Mouse (Mus musculus): ENCODE measurements around the gene Ppm1e. TPM values are rescaled to one million over a fixed set of nuclear protein-coding genes. Genes with fewer than 3 reads are reported as not detected.
A peak's percentile ranks its signal among the peaks of the same experiment; 100 is the strongest.

The Ppm1e gene
- total RNA-seq, 2 experiments from 2014 or later: 189 to 194 TPM

DNA sequence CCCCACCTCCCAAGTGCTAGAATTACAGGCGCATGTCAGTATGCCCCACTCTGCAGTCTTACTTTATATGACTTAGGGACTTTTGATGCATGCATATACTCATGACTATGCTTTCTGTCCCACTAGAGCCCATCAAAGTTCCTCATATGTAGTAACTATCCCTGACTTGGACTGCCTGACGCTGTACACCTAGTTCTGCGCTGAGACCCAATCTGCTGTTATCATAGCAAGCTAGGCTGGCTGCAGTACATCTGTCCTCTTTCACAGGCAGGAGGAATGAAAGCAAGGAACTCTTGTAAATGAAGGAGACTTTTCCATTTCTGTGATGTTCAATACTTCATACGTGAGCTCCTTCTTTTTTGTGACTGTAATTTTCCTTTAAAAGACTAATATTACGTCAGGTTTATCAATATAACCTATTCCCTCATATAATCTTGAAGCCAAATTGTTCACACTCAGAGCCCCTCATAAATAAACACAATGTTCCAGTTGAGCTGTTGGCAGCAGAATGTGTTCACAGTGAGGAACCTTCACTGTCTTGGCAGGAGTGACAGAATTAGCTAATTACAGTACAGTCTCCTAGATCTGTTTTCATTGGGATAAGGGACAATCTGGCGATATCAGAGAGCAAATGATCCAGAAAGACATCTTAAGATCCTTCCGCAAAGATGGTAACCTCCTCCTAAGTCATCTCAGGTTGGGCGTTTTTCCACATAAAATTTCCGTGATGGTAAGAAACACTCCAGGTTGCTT, 39.7 kb downstream of the Ppm1e start:
- intact Hi-C loops (cut with DNase I): no loop called here
- DNase-seq (ENCODE audit: low spot score in 2 of 2): peak in 1 of 2 experiments; percentile 26

DNA sequence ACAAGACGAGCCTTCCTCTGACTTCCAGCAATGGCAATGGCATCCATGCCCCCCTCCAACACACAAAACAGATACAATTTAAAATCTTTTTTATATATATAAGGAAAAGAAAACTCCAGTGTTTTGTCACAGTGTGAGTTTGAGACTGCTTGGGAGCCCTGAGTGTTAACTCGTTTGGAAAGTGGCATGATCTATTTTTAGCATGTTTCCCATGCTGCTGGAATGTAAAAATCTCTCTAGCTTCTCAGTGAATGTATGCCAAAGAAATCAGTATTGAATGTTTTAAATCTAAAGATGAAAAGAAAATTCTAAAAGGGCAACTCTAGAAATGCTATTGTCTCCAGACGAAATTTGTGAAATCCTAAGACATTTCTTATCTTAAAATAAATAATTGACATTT, 45.3 kb downstream of the Ppm1e start:
- intact Hi-C loops (cut with DNase I): no loop called here
- DNase-seq (ENCODE audit: low spot score in 2 of 2): peak in 1 of 2 experiments; percentile 43

DNA sequence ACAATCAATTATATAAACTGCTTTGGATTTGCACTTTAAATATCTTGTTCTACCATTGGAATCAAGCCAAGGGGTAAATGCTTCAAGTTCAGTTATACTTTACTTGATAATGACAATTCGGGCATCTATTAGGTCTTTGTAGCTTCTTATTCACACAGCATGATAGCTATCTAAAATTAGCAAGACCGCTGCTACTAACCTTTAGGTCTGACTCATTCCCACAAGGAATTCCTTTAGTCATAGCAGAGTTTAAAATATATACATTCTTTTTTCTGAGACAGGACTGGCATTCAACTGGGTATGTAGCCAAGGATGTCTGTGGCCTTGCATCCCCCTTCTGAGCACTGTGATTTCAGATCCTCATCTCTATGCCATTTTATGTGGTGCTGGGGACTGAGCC, 48.5 kb downstream of the Ppm1e start:
- no peak for DNase-seq (ENCODE audit: low spot score in 2 of 2)
- intact Hi-C loops (cut with DNase I): no loop called here

DNA sequence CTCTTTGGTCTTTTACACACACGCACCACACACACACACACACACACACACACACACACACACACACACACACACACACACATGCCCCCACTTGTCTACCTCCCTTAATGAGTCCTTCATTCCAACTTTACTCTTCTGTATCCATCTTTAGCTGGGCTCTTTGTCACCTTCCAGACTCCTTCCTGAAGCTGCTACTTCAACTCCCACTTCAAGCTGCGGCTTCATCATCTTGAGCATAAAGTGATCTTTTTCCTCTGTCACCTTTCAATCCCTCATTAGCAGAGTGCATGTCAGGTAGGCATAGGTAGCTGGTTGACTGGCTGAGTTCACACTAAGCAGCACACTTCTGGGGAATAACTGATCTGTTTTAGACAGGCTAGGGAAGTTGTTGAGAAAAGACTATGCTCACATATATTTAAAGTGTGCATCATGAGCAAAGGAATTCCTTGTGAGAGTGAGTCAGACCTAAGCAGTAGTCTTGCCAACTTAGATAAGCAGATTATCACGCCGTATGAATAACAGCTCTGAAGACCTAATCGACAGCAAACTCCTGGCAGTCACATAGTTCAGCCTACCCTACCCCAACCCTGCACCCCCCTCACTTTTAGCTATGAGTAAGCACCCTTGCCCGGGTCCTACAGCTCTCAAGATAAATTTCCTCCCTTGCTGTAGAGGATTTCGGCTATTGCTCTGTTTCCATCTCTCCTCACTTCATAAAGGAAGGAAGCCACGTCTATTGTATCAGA, 49.3 kb downstream of the Ppm1e start:
- intact Hi-C loops (cut with DNase I): no loop called here
- DNase-seq (ENCODE audit: low spot score in 2 of 2): peak in 1 of 2 experiments; percentile 33

DNA sequence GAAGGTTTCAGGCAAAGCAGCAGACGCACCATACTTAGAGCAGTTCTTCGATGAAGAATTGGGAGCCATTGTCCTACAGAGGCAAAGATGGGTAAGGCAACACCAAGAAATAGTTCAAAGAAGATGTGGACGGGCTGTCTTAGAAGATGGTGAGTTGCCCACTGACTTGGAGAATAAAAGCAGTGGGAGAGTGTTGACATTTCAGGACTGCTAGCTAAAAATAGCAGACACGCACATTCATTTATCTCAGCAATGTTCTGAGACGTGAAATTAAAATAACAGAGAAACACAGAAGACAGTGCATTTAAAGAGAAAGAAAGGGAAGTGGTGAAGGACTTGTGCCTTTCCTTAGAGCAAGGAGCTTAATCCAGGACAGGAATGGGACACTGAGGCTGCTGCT, 59.8 kb downstream of the Ppm1e start:
- peak in 1 of 2 experiments; percentile 30 for DNase-seq (ENCODE audit: low spot score in 2 of 2)
- intact Hi-C loops (cut with DNase I): no loop called here

DNA sequence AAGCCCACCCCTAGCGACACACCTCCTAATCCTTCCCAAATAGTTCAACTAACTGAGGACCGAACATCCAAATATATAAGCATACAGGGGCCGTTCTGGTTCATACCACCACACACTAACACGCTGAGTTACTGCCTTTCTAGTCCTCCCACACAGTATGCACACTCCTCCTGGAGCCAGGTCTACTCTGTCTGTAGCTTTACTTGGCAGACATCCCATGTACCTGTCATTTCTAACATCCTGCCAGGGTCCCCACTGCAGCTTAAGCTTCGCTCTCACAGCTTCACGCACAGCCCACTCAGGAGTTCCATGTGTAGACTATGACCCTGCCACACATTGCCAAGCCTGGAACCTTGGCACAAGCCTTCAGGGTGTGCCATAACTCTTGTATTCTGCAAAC, 62.4 kb downstream of the Ppm1e start:
- intact Hi-C loops (cut with DNase I): no loop called here
- DNase-seq (ENCODE audit: low spot score in 2 of 2): peak in 1 of 2 experiments; percentile 50

DNA sequence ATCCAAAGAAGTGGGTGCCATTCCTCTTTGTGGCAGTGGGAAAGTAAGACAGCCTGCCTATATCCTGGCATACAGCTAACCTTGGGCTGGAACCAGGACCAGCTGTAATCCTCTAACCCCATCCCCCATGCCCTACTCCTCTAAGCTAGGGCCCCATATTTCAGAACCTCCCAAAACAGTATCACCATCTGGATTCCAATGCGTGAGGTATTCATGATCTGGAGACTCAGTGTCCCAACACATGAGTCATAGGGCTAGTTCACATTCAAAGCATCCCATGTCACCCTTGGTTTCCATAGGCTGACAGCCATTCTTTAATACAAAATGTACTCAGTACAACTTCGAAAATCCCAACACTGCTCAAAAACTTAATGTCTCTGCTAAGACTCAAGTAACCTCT, 63.2 kb downstream of the Ppm1e start:
- no peak for DNase-seq (ENCODE audit: low spot score in 2 of 2)
- intact Hi-C loops (cut with DNase I): no loop called here

DNA sequence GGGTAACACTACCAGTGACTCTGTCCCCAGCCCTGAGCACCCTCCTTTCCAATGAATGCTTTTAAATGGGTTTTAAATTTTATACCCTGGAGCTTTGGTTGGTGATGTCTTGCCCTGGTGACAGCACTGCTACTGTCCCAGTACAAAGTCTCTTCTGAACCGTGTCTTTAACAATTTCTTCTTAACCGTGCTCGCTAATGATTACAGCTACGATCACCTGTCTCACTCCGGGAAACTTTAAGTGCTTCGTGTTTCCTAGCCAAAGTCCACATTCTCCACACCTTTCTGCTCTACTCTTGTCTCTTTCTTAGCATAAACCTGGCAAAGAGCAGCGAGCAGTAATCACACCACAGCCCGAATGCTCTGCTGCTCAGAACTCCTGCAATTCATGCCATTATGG, 69.5 kb downstream of the Ppm1e start:
- DNase-seq (ENCODE audit: low spot score in 2 of 2): no peak
- intact Hi-C loops (cut with DNase I): no loop called here

DNA sequence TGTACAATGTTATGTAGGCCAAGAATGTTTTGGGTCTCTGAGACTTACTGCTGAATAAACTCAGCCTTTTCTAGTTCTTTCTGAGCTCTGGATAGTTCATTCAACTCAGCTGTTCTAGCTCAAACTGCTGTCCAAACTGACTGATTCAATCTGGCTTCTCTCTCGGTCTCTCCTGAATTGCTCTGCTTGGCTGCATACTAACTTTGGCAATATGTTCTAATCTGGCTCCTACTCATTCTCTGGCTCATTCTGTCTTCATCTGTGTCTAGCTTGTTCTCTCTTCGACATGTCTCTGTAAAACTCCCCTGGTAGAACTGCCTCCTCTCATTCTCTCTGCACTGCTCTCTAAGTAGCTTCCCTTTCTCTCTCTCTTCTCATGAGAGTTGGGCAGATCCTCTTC, 72.6 kb downstream of the Ppm1e start:
- intact Hi-C loops (cut with DNase I): no loop called here
- DNase-seq (ENCODE audit: low spot score in 2 of 2): no peak

DNA sequence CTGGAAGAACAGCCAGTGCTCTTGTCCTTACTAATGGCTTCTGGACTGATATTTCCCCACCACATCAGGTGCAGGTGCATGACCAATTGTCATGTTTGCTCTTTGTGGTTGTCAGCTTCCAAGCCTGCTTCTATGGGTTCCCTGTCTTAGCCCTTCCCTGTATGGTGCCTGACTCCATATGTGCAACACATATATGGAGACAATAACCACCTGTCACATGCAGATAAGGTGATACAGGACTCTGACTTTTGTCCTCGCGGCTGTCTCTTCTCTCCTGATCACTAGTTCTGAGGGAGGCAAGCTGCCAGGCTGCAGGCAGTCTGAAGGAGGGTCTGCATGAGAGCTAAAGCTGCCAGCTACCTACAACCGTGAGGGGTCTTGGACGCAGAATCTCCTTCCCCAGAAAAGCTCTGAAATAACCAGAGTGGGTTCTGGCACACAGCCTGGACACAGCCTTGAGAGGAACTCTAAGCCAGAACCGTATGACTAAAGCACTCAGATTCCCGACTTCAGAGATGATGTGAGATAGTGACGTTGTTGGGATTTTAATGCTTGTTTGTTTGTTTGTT, 76.8 kb downstream of the Ppm1e start:
- DNase-seq (ENCODE audit: low spot score in 2 of 2): peak in 1 of 2 experiments; percentile 32
- intact Hi-C loops (cut with DNase I): no loop called here

DNA sequence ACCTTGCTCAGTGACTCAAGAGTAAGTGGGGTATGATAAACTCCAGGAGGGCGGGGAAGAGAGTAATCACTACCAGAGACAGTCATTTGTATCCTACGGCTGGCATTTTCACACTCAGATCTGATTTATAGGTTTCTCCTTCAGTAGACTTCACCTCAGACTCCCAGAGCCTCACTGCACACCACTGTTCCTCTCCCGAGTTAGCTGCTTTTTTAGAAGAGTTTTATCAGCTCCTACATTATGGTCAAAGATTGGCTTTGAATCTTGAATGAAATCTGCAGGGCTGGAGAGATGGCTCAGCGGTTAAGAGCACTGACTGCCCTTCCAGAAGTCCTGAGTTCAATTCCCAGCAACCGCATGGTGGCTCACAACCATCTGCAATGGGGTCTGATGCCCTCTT, 79.4 kb downstream of the Ppm1e start:
- DNase-seq (ENCODE audit: low spot score in 2 of 2): no peak
- intact Hi-C loops (cut with DNase I): no loop called here

DNA sequence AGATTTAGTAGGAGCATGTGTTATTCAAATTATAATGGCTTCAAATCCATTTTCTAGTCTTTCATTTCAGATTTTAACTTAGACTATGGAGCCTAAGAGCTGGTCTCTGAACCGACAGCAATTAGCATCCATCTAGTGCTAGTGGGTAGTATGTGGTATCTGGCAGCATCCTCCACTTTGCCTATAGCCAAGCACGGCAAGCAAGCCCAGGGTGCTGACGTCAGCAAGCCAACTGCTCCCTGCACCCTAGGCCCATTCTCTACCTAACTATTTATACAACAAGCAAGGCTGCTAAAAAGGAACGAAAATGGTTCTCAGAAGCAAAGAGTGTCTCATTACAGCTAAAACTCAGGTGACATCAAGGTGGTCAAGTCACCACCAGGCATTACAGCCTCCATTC, 80.0 kb downstream of the Ppm1e start:
- DNase-seq (ENCODE audit: low spot score in 2 of 2): no peak

DNA sequence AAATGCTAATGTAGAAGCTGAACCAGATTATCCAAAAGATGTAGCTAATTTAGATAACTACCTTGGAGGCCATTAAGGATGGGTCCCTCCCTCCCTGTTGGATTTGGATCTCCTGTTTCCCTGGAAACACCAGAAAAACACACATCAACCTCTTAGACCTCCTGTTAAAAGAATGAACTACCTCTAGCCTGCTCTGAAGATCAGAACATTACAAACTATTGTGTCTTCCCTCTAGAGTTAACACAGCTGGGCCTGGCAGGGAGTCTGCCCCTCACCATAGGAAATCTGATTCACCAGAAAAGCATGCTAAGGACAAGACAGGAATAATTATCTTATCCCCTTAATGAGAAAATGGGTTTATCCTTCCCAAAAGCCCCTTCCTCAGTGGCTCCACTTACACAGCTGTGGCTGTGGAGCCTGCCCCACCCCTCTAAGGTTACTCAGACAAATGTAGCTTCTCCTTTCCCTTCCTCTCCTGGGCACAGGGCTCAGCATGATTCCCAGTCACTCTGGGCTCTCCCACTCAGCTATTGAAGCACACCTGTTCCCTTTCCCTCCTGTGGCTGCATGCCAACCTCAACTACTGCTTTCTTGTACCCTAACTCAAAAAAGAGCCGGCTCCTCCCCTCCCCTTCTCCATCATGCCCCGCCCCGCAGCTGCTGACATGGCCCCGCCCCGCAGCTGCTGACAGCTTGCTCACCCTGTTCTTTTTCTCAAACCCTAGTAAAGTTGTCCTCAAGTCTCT, 82.4 kb downstream of the Ppm1e start:
- DNase-seq (ENCODE audit: low spot score in 2 of 2): peak in 1 of 2 experiments; percentile 26
- intact Hi-C loops (cut with DNase I): no loop called here

More for the DNA sequence above, 80.0 kb downstream of the Ppm1e start:
- intact Hi-C loops (cut with DNase I): no loop called here

DNA sequence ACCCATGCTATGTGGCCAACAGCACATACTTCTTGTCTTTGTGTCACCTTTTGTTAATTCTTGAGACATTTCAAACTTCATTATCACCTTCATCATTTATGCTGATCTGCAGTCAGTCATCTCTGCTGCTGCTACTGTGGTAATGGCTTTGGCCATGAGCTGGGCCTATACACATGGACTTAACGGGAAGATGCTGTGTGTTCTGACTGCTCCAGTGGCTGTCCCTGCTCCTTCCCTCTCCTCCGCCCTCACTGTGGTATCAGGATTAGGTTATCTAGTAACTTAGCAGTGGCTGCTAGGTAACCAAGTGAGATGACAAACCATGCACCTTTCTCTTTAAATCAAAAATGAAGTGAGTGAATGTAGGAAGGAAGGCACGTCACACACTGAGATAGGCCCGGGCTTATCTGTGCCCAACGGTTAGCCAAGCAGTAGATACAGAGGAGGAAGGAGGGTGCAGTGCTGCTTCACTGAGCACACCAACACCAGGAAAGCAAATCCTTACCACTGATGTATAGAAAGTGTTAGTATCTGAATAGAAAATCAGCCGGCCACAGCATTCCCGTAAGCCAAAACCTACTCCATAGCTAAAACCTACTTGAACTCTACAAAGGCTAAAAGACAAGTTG, 83.3 kb downstream of the Ppm1e start:
- intact Hi-C loops (cut with DNase I): no loop called here
- no peak for DNase-seq (ENCODE audit: low spot score in 2 of 2)

DNA sequence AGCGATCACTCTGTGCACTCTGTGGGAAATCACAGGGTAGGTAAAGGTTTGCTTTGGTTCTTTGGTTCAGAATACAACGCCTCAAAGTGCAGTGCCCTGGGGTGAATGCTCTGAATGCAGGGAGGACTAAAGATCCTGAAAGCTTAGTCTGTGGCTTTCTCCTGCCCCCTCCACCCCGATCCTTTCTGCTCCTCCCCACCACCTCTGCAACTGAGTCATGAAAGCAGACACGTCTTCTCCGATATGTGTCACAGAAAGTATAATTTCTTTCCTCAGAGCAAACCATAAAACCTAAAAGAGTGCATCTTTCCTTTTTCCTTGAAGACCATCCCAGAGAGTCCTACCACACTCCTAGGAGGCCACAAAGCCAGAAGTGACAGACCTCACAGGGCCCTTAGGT, 86.1 kb downstream of the Ppm1e start:
- intact Hi-C loops (cut with DNase I): no loop called here
- DNase-seq (ENCODE audit: low spot score in 2 of 2): no peak

DNA sequence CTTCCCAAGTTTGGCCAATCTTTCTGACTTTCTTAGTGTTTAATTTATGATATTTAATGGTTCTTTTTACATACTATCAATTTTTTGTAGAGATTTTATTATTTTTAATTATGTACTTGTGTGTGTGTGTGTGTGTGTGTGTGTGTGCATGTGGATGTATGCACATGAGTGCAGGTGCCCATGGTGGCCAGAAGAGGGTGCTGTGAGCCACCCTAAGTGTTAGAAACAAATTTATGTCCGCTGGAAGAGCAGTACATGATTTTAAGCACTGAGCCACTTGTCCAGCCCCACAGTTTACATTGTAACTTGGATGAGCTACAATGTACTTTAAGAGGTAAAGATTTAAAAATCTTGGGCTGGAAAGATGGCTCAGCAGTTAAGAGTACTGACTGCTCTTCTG, 87.3 kb downstream of the Ppm1e start:
- DNase-seq (ENCODE audit: low spot score in 2 of 2): no peak
- intact Hi-C loops (cut with DNase I): no loop called here

DNA sequence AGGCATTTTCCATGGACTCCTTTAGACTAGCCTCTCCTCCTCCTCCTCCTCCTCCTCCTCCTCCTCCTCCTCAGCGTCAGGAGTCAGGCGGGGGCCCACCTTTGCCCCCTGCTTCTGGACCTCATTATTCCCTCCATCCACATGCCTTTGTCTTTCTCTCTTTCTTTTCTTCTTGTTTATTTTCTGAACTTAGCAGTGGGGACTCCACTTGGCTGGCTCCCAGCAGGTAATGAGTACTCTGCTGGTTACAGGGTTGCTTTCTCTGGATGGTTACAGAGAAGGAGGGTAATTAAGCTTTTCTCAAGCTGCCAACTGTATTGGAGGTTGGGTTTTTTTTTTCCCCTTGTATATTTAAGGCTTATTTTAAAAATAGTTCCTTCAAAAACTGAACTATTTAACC, 87.9 kb downstream of the Ppm1e start:
- DNase-seq (ENCODE audit: low spot score in 2 of 2): peak in 1 of 2 experiments; percentile 50
- intact Hi-C loops (cut with DNase I): no loop called here

DNA sequence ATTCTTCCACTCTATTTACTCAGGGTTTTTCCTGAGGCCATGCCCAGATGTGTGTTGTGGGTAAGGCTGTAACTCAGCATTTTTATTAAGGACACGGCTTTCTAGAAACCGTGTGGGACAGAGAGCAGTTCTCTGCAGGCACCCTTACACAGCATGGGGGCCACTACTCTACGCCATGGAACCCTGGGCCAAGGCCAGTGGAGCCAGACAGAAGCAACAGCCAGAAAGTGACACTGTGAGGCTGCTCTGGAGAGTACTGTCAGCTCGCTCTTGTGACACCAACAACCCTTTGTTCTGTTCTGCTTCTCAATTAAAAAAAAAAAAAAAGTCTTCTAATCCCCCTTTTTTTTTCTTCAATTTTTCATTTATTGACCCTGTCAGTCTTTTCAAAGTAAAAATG, 88.4 kb downstream of the Ppm1e start:
- DNase-seq (ENCODE audit: low spot score in 2 of 2): no peak

DNA sequence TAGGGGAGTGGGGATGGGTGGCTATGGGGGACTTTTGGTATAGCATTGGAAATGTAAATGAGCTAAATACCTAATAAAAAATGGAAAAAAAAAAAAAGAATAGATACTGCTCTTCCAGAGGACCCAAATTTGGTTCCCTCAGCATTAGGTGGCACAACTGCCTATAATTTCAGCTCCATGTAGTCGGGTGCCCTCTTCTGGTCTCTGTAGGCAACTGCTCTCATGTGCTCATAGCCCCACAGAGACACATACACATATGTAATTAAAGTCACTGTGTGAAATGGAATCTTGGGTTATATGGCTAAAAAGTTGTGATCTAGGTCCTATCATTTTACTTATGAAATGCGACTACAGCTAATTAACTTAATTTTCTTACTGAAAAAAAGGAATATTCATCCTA, 90.0 kb downstream of the Ppm1e start:
- DNase-seq (ENCODE audit: low spot score in 2 of 2): no peak
- intact Hi-C loops (cut with DNase I): no loop called here

More for the DNA sequence above, 88.4 kb downstream of the Ppm1e start:
- intact Hi-C loops (cut with DNase I): no loop called here

DNA sequence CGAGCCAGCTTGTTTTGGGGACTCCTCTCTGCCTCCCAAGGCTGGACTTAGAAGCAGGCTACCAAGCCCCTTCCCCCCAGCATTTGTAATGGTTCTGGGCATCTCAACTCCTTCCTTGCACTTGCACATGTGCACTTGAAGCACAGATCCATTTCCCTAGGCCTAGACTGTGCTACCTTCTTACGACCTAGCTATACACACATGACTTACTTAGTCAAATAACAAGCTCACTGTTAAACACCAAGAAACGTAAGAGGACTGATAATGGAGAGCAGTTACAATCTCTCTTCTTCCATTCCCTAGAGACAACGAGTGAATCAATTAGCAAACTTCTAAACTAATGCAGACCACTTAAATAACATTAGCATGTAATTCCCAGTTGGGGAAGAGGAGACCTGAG, 92.6 kb downstream of the Ppm1e start:
- intact Hi-C loops (cut with DNase I): no loop called here
- no peak for DNase-seq (ENCODE audit: low spot score in 2 of 2)

Measured in left cerebral cortex, postnatal 14 days (tissue).